Mouse (Mus musculus): Measurements from ENCODE around the gene Tpd52l1. TPM values are rescaled to one million over a fixed set of nuclear protein-coding genes. Genes with fewer than 3 reads are reported as not detected.

Gene Tpd52l1
- polyA plus RNA-seq, 1 experiment from 2014 or later, result 33.4 TPM

DNA sequence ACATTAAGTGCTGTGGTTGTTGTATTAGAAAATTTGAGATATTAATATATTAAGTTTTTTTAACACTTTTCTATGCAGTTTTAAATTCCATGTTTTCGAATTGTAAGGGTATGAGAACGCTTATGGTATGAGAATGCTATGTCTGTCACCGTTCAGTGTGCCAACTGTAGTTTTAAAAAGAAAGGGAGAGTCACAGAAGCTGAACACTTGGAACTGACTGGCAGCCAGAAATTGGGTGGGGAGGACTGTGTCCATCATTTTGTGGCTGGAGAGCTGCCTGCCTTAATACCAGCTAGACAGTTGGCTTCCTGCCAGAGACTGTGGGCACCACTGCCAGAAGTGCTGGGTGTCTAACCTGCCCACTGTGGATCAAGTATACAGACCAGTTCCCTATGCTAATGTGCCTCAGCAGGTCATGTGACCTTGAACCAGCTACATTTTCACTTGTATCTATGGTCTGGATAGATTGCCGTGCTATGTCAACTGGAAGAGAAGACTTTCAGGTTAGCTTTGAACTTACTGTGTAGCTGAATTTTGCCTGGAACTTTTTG is 114.5 kb downstream of the Tpd52l1 start:
- H3K27me3 ChIP-seq, result no peaks in the 10 kb centered on the region
- no peak overlapping the region for H3K4me2 ChIP-seq
- H3K9me3 ChIP-seq, result no peaks in the 10 kb centered on the region
- 86% methylated on average over 4 of the region's 4 CpGs for WGBS
- ATAC-seq (ENCODE audit: insufficient number of reproducible peaks, low FRiP score, low TSS enrichment, low read depth), result no peak
- no peak overlapping the region for H3K9ac ChIP-seq
- no peak overlapping the region for H3K27ac ChIP-seq
- H3K36me3 ChIP-seq, result peaks cover 12% of the 10 kb centered on the region
- H3K4me1 ChIP-seq, result no peaks in the 10 kb centered on the region
- H3K4me3 ChIP-seq, result no peak overlapping the region

GRCm38 (mm10) chr10:31330286-31330962 is 115.3 kb downstream of the Tpd52l1 start:
- Histone ChIP-seq H3K4me1 (no peaks in the 10 kb centered on the region), H3K36me3 (peaks cover 18% of the 10 kb centered on the region), H3K9ac (no peak overlapping the region), H3K4me2 (no peak overlapping the region), H3K9me3 (no peaks in the 10 kb centered on the region), H3K27me3 (no peaks in the 10 kb centered on the region), H3K4me3 (no peak overlapping the region), H3K27ac (no peak overlapping the region)
- WGBS, result 90% methylated on average over 3 of the region's 3 CpGs
- no peak for ATAC-seq (ENCODE audit: insufficient number of reproducible peaks, low FRiP score, low TSS enrichment, low read depth)

DNA sequence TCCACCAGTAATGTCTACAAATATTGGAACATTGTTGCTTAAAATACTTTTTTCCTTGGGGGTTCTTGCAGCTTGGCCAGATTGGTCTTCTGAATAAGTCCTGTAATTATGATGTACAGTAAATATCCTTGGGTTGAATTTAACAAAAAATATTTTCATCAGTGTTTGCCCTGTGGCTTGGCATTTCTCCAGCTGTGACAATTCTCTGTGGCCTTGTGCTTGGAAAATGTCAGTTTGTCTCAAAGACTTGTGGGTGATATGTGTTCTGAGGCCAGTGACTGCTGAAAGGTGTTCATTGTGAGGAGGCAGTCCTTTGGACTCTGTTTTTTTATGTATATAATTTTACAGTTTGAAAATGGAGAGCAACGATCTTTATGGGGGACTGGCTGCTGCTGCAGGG is 116.3 kb downstream of the Tpd52l1 start:
- no peaks in the 10 kb centered on the region for H3K27me3 ChIP-seq
- ATAC-seq (ENCODE audit: insufficient number of reproducible peaks, low FRiP score, low TSS enrichment, low read depth), result no peak
- WGBS, result 44% methylated on average over 1 of the region's 1 CpGs
- no peaks in the 10 kb centered on the region for H3K9me3 ChIP-seq
- H3K9ac ChIP-seq, result no peak overlapping the region
- peaks cover 18% of the 10 kb centered on the region for H3K36me3 ChIP-seq
- H3K4me3 ChIP-seq, result no peak overlapping the region
- no peak overlapping the region for H3K4me2 ChIP-seq
- no peaks in the 10 kb centered on the region for H3K4me1 ChIP-seq
- no peak overlapping the region for H3K27ac ChIP-seq

DNA sequence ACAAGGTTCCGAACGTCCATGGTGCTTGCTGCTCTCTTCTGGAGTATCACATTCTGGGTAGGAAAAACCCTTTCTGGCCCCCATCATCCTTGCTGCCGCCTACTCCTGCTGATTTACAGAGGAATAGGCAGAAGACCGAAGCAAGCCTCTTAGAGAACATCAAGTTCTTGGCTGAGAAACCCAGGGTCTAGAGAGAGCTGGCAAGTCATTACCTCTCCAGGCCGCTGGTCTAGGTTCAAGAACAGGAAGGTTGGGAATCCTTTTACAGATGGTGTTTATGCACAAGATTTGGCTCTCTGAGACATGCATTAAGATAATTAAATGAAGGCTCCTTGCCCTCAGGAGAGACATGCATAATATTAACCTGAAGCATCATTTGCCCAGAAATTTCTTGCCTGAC is 127.3 kb downstream of the Tpd52l1 start:
- Histone ChIP-seq H3K27ac (no peak overlapping the region), H3K4me2 (no peak overlapping the region), H3K36me3 (peaks cover 21% of the 10 kb centered on the region), H3K27me3 (no peaks in the 10 kb centered on the region), H3K4me3 (no peak overlapping the region), H3K9ac (no peak overlapping the region), H3K9me3 (no peaks in the 10 kb centered on the region), H3K4me1 (0 out of 2 replicates have a peak, but pooled peaks cover 3% of the 10 kb centered on the region)
- WGBS, result 82% methylated on average over 5 of the region's 5 CpGs
- ATAC-seq (ENCODE audit: insufficient number of reproducible peaks, low FRiP score, low TSS enrichment, low read depth), result no peak

- 4% methylated on average over 39 of the region's 44 CpGs for WGBS
Observed at GRCm38 (mm10) chr10:31312865-31313848, 132.6 kb downstream of the Tpd52l1 start, which contains the start of gene Hddc2. TSS of gene Hddc2 (plus strand) at chr10:31313383.

DNA sequence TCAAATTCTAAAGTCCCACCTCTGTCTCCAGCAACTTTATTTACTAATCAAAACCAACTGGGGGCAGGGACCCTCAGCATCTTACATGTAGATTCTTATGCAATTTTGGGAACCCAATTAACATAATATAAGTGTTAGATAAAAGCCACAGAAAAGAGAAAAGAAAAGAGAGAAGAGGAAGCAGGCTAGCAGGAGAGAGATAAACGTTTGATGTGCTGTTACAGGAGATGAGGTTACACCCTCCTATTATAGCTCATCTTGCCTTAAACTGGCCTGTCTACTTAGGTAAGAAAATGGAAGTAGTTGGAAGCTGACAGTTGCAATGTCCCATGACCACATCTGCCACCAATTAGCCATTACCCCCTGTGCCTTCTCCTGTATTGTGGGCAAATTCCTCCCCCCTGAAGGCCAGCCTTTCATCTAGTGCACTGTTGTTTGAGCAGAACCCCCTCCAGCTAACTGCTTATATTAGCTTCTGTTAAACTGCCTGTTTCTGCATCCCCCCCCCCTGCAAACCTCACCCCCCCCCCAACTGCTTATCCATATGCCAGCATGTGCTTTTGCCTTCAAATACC is 138.6 kb downstream of the Tpd52l1 start:
- Histone ChIP-seq H3K9ac (no peak overlapping the region), H3K4me2 (no peak overlapping the region), H3K27ac (no peak overlapping the region), H3K4me3 (no peak overlapping the region), H3K27me3 (no peaks in the 10 kb centered on the region), H3K36me3 (no peaks in the 10 kb centered on the region), H3K9me3 (no peaks in the 10 kb centered on the region), H3K4me1 (no peaks in the 10 kb centered on the region)
- ATAC-seq (ENCODE audit: insufficient number of reproducible peaks, low FRiP score, low TSS enrichment, low read depth), result no peak
- 8% methylated on average over 1 of the region's 1 CpGs for WGBS

More at GRCm38 (mm10) chr10:31312865-31313848, 132.6 kb downstream of the Tpd52l1 start, which contains the start of gene Hddc2:
- H3K36me3 ChIP-seq, result peaks cover 8% of the 10 kb centered on the region
- H3K9me3 ChIP-seq, result no peaks in the 10 kb centered on the region
- peak within 1 kb of the TSS; percentile 80 for H3K9ac ChIP-seq
- no peaks in the 10 kb centered on the region for H3K27me3 ChIP-seq
- peak within 1 kb of the TSS; percentile 94 for H3K27ac ChIP-seq
- ATAC-seq (ENCODE audit: insufficient number of reproducible peaks, low FRiP score, low TSS enrichment, low read depth), result peak; percentile 94
- peak within 1 kb of the TSS; percentile 54 for H3K4me2 ChIP-seq
- 0 out of 2 replicates have a peak, but pooled peaks cover 3% of the 10 kb centered on the region for H3K4me1 ChIP-seq
- H3K4me3 ChIP-seq, result peak within 1 kb of the TSS; percentile 69

- H3K9ac ChIP-seq, result no peak overlapping the region
- no peaks in the 10 kb centered on the region for H3K4me1 ChIP-seq
- no peaks in the 10 kb centered on the region for H3K27me3 ChIP-seq
- ATAC-seq (ENCODE audit: insufficient number of reproducible peaks, low FRiP score, low TSS enrichment, low read depth), result no peak
- no peak overlapping the region for H3K4me3 ChIP-seq
- WGBS, result 92% methylated on average over 2 of the region's 2 CpGs
- no peak overlapping the region for H3K4me2 ChIP-seq
- H3K36me3 ChIP-seq, result no peaks in the 10 kb centered on the region
- H3K27ac ChIP-seq, result no peak overlapping the region
- H3K9me3 ChIP-seq, result no peaks in the 10 kb centered on the region
Observed at GRCm38 (mm10) chr10:31303446-31303845, 142.3 kb downstream of the Tpd52l1 start.

- Histone ChIP-seq H3K27ac (no peak overlapping the region), H3K36me3 (no peaks in the 10 kb centered on the region), H3K9me3 (no peaks in the 10 kb centered on the region), H3K9ac (no peak overlapping the region), H3K4me2 (no peak overlapping the region), H3K4me1 (no peaks in the 10 kb centered on the region), H3K4me3 (no peak overlapping the region), H3K27me3 (no peaks in the 10 kb centered on the region)
- 44% methylated on average over 1 of the region's 1 CpGs for WGBS
- no peak for ATAC-seq (ENCODE audit: insufficient number of reproducible peaks, low FRiP score, low TSS enrichment, low read depth)
Observed at GRCm38 (mm10) chr10:31300292-31300691, 145.5 kb downstream of the Tpd52l1 start.

DNA sequence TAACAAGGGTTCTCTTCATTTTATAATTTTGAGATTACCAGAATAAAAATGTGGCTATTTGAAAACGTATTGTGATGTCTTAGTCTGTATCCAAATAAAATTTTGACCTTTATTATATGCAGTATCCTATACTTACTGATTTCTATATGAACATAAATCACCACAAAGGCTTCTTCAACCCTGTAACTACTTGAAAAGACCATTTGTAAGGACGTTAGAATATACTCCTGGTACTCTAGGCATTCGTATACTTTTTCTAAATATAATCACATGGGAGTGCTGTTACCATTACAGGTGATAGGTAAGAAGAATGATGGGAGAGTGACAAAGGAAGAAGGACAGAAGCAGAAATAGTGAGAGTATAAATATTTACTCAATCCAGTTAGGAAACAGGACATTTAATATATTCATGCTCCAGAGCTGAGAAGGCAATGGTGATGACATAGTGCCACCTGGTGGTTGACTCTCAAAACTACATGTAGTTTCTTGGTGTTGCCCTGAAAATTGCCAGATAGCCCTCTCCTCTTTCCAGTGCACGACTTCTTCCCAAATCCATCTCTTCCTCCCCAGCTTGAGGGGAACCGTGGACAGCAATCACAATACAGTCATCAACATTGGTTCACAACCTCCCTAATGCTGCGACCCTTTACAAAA is 146.7 kb downstream of the Tpd52l1 start:
- no peak overlapping the region for H3K4me2 ChIP-seq
- no peak overlapping the region for H3K9ac ChIP-seq
- H3K4me1 ChIP-seq, result no peaks in the 10 kb centered on the region
- no peak for ATAC-seq (ENCODE audit: insufficient number of reproducible peaks, low FRiP score, low TSS enrichment, low read depth)
- H3K27ac ChIP-seq, result no peak overlapping the region
- no peaks in the 10 kb centered on the region for H3K27me3 ChIP-seq
- no peaks in the 10 kb centered on the region for H3K9me3 ChIP-seq
- no peak overlapping the region for H3K4me3 ChIP-seq
- 36% methylated on average over 6 of the region's 6 CpGs for WGBS
- no peaks in the 10 kb centered on the region for H3K36me3 ChIP-seq

DNA sequence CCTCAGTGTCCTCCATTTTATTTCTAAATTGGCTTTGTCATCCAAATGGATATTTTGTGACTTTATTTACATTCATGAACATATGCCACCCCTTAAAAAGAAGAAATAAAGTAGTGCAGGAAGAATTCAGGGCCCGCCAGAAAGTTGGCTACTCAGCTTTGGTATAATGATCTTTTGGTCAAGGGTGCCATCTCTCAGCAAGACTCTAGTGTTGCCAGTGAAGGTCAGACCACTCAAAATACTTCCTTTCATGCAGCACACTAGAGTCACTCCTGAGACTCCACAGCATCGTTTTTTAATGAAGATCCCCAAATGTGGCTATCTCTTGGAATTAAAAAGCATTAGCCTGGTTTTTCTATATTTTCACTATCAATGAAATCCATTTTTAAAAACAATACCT is 147.5 kb downstream of the Tpd52l1 start:
- WGBS, result 53% methylated on average over 2 of the region's 2 CpGs
- no peaks in the 10 kb centered on the region for H3K27me3 ChIP-seq
- no peaks in the 10 kb centered on the region for H3K4me1 ChIP-seq
- H3K9ac ChIP-seq, result no peak overlapping the region
- no peak overlapping the region for H3K27ac ChIP-seq
- ATAC-seq (ENCODE audit: insufficient number of reproducible peaks, low FRiP score, low TSS enrichment, low read depth), result no peak
- H3K4me2 ChIP-seq, result no peak overlapping the region
- no peaks in the 10 kb centered on the region for H3K36me3 ChIP-seq
- H3K9me3 ChIP-seq, result no peaks in the 10 kb centered on the region
- H3K4me3 ChIP-seq, result no peak overlapping the region

GRCm38 (mm10) chr10:31297106-31297505 is 148.7 kb downstream of the Tpd52l1 start:
- no peaks in the 10 kb centered on the region for H3K9me3 ChIP-seq
- H3K27ac ChIP-seq, result no peak overlapping the region
- ATAC-seq (ENCODE audit: insufficient number of reproducible peaks, low FRiP score, low TSS enrichment, low read depth), result no peak
- no peak overlapping the region for H3K4me3 ChIP-seq
- no peaks in the 10 kb centered on the region for H3K27me3 ChIP-seq
- no peaks in the 10 kb centered on the region for H3K36me3 ChIP-seq
- no peak overlapping the region for H3K4me2 ChIP-seq
- H3K9ac ChIP-seq, result no peak overlapping the region
- H3K4me1 ChIP-seq, result no peaks in the 10 kb centered on the region
- 59% methylated on average over 4 of the region's 4 CpGs for WGBS

Measured in limb, embryonic 15.5 days (tissue).